Comparison of ENCODE assay signal across 20 mouse cellular contexts in the genomic region with DNA sequence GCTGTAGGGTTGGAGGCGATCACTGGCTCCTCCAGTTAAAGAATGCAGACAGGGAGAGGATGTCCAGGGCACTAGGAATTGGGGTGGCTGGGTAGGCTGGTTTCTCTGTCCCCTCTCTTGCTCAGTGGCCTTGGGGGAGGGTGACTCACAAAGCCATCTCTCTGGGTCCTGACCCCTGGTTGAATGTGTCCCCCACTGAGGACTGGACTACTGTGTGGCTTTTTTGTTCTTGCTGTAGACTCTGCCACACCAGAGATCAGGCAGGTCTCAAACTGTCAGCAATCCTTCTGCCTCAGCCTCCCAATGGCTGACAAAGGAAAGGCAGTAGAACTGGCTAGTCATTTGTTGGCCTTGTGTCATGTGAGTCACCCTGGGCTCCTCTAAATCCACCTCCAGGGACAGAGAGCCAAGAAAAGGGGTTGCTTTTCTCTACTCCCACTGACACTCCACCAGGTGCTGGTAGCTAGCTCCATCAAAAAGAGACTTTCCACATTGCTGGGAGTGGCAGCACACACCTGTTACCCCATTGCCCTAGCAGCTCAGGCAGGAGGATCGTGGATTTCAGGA. TPM values are rescaled to one million over a fixed set of nuclear protein-coding genes. Genes with fewer than 3 reads are reported as not detected.
DNase-seq lines count a peak whose midpoint lies in the region; ATAC-seq lines count a peak whose summit lies in the region.
"Had no signal": no experiment of that assay in that cellular context is flagged by ENCODE, and none has a peak within 500 bp of the region (broad histone marks: within the 10 kb centered on the region; RNA-seq: fewer than 3 reads in every experiment).

No protein-coding gene starts in this region.

- no peak overlapping the region for H3K4me2 ChIP-seq in forebrain, embryonic 13.5 days
- no peak overlapping the region for H3K4me2 ChIP-seq in heart, embryonic 15.5 days
- H3K4me2 ChIP-seq: hindbrain, embryonic 15.5 days; kidney, embryonic 15.5 days; liver, embryonic 13.5 days; lung, embryonic 15.5 days; midbrain, embryonic 13.5 days; neural tube, embryonic 15.5 days had no signal

- peaks cover 18% of the 10 kb centered on the region for H3K9me3 ChIP-seq in forebrain, embryonic 10.5 days
- no peaks in the 10 kb centered on the region for H3K9me3 ChIP-seq in forebrain, embryonic 13.5 days (replicated peaks)
- H3K9me3 ChIP-seq in heart, embryonic 15.5 days (replicated peaks): no peaks in the 10 kb centered on the region
- H3K9me3 ChIP-seq: hindbrain, embryonic 15.5 days; lung, embryonic 15.5 days; midbrain, embryonic 13.5 days; neural tube, embryonic 15.5 days had no signal

- H3K27me3 ChIP-seq in forebrain, embryonic 10.5 days (ENCODE audit: poor library complexity, severe bottlenecking): peaks cover 88% of the 10 kb centered on the region
- peaks cover 44% of the 10 kb centered on the region for H3K27me3 ChIP-seq in forebrain, embryonic 13.5 days
- peaks cover 63% of the 10 kb centered on the region for H3K27me3 ChIP-seq in heart, embryonic 15.5 days

- peaks cover 64% of the 10 kb centered on the region for H3K4me1 ChIP-seq in forebrain, embryonic 10.5 days
- H3K4me1 ChIP-seq in forebrain, embryonic 13.5 days: peaks cover 11% of the 10 kb centered on the region
- H3K4me1 ChIP-seq in heart, embryonic 15.5 days (replicated peaks): peaks cover 33% of the 10 kb centered on the region

- WGBS in forebrain, embryonic 10.5 days: 62% methylated on average over 2 of the region's 2 CpGs
- 73% methylated on average over 2 of the region's 2 CpGs for WGBS in forebrain, embryonic 13.5 days
- 58% methylated on average over 2 of the region's 2 CpGs for WGBS in heart, embryonic 15.5 days

- no peak overlapping the region for H3K9ac ChIP-seq in forebrain, embryonic 13.5 days
- no peak overlapping the region for H3K9ac ChIP-seq in heart, embryonic 15.5 days
- H3K9ac ChIP-seq: hindbrain, embryonic 15.5 days; kidney, embryonic 15.5 days; liver, embryonic 13.5 days; lung, embryonic 15.5 days; midbrain, embryonic 13.5 days; neural tube, embryonic 15.5 days had no signal

- H3K36me3 ChIP-seq in forebrain, embryonic 10.5 days (replicated peaks): peaks cover 16% of the 10 kb centered on the region
- 0 out of 2 replicates have a peak, but pooled peaks cover 3% of the 10 kb centered on the region for H3K36me3 ChIP-seq in forebrain, embryonic 13.5 days (ENCODE audit: poor library complexity, severe bottlenecking)
- H3K36me3 ChIP-seq in heart, embryonic 15.5 days: no peaks in the 10 kb centered on the region
- H3K36me3 ChIP-seq: kidney, embryonic 15.5 days; liver, embryonic 13.5 days; lung, embryonic 15.5 days; midbrain, embryonic 13.5 days had no signal

- no peak for DNase-seq in forebrain, embryonic 10.5 days (ENCODE audit: extremely low spot score, low spot score)
- no peak for DNase-seq in heart, adult 11 months
- DNase-seq in NIH3T3 (ENCODE audit: low read depth): peak; percentile 48
- DNase-seq in adrenal gland, postnatal 36 days: peak; percentile 68
- DNase-seq in right cerebral cortex, postnatal 10 days (ENCODE audit: low spot score in 2 of 2): no peak
- DNase-seq: layer of hippocampus, postnatal 36 days; left cerebral cortex, postnatal 4 days; liver, embryonic 13.5 days; thymus, postnatal 25 days had no signal

- 0 out of 2 replicates have a peak overlapping the region, but pooled peaks have one; percentile 20 for H3K27ac ChIP-seq in forebrain, embryonic 10.5 days
- H3K27ac ChIP-seq in forebrain, embryonic 13.5 days: no peak overlapping the region
- peak overlapping the region; percentile 69 for H3K27ac ChIP-seq in heart, embryonic 15.5 days
- H3K27ac ChIP-seq: hindbrain, embryonic 15.5 days; kidney, embryonic 15.5 days; liver, embryonic 13.5 days; lung, embryonic 15.5 days; macrophage; midbrain, embryonic 13.5 days; neural tube, embryonic 15.5 days had no signal

- no peak for ATAC-seq in forebrain, embryonic 13.5 days
- ATAC-seq in heart, embryonic 15.5 days (replicated peaks; ENCODE audit: insufficient number of reproducible peaks, insufficient read depth, low FRiP score, low read depth): peak; percentile 14; the same call in 1 of the 2 replicates
- ATAC-seq: intestine, embryonic 16.5 days; midbrain, embryonic 13.5 days had no signal

- H3K4me3 ChIP-seq in forebrain, embryonic 10.5 days: no peak overlapping the region
- H3K4me3 ChIP-seq in forebrain, embryonic 13.5 days: no peak overlapping the region
- H3K4me3 ChIP-seq in heart, embryonic 15.5 days: no peak overlapping the region
- H3K4me3 ChIP-seq: hindbrain, embryonic 15.5 days; kidney, embryonic 15.5 days; liver, embryonic 13.5 days; lung, embryonic 15.5 days; midbrain, embryonic 13.5 days; neural tube, embryonic 15.5 days had no signal

RNA-seq across cellular contexts. Expression of gene Lingo3, which starts 5.4 kb away (rescaled TPM):
- 1.5 and 2.0 TPM in 2 replicates for polyA plus RNA-seq in forebrain, embryonic 10.5 days (2016; fragmentation: Nextera tagmentation; extraction: Ambion mirVana)
- polyA plus RNA-seq in forebrain, embryonic 13.5 days (2015; fragmentation: Nextera tagmentation; extraction: Ambion mirVana): 1.7 and 2.0 TPM in 2 replicates
- polyA plus RNA-seq in heart, embryonic 15.5 days (2015; fragmentation: Nextera tagmentation; extraction: Ambion mirVana): 0.29 and 0.43 TPM in 2 replicates
- 1 to 10 TPM; 5.8 TPM for total RNA-seq in adrenal gland, postnatal 36 days (2021)
- polyA plus RNA-seq: gonadal fat pad, adult 2 months; liver, embryonic 13.5 days; macrophage had no signal

RNA-seq across cellular contexts. Expression of gene Oaz1, which starts 12.0 kb away (rescaled TPM):
- 2,273 and 2,281 TPM in 2 replicates for polyA plus RNA-seq in forebrain, embryonic 10.5 days (2016; fragmentation: Nextera tagmentation; extraction: Ambion mirVana)
- 1,581 and 1,699 TPM in 2 replicates for polyA plus RNA-seq in forebrain, embryonic 13.5 days (2015; fragmentation: Nextera tagmentation; extraction: Ambion mirVana)
- 1,772 and 2,077 TPM in 2 replicates for polyA plus RNA-seq in heart, embryonic 15.5 days (2015; fragmentation: Nextera tagmentation; extraction: Ambion mirVana)
- total RNA-seq in adrenal gland, postnatal 36 days (2021): 1,000 to 10,000 TPM in 1 of 2 experiments, 100 to 1,000 TPM in 1; 923 to 1,039 TPM

RNA-seq across cellular contexts. Expression of gene Lsm7, which starts 16.6 kb away (rescaled TPM):
- polyA plus RNA-seq in forebrain, embryonic 10.5 days (2016; fragmentation: Nextera tagmentation; extraction: Ambion mirVana): 351 and 360 TPM in 2 replicates
- polyA plus RNA-seq in forebrain, embryonic 13.5 days (2015; fragmentation: Nextera tagmentation; extraction: Ambion mirVana): 291 and 325 TPM in 2 replicates
- 153 and 154 TPM in 2 replicates for polyA plus RNA-seq in heart, embryonic 15.5 days (2015; fragmentation: Nextera tagmentation; extraction: Ambion mirVana)
- total RNA-seq in adrenal gland, postnatal 36 days (2021): 10 to 100 TPM; 26.6 to 36.8 TPM

RNA-seq across cellular contexts. Expression of gene Sppl2b, which starts 16.6 kb away (rescaled TPM):
- polyA plus RNA-seq in forebrain, embryonic 10.5 days (2016; fragmentation: Nextera tagmentation; extraction: Ambion mirVana): 43.9 and 44.9 TPM in 2 replicates
- 40.1 and 45.3 TPM in 2 replicates for polyA plus RNA-seq in forebrain, embryonic 13.5 days (2015; fragmentation: Nextera tagmentation; extraction: Ambion mirVana)
- polyA plus RNA-seq in heart, embryonic 15.5 days (2015; fragmentation: Nextera tagmentation; extraction: Ambion mirVana): 23.1 and 32.5 TPM in 2 replicates
- total RNA-seq in adrenal gland, postnatal 36 days (2021): 10 to 100 TPM; 28.1 to 30.3 TPM

RNA-seq across cellular contexts. Expression of gene Jsrp1, which starts 25.1 kb away (rescaled TPM):
- polyA plus RNA-seq in forebrain, embryonic 10.5 days (2016; fragmentation: Nextera tagmentation; extraction: Ambion mirVana): 0.40 and 0.65 TPM in 2 replicates
- 0.26 TPM in 1 of 2 replicates, not detected in the other for polyA plus RNA-seq in forebrain, embryonic 13.5 days (2015; fragmentation: Nextera tagmentation; extraction: Ambion mirVana)
- 4.0 and 5.1 TPM in 2 replicates for polyA plus RNA-seq in heart, embryonic 15.5 days (2015; fragmentation: Nextera tagmentation; extraction: Ambion mirVana)
- 1 to 10 TPM; 4.7 to 7.2 TPM for total RNA-seq in adrenal gland, postnatal 36 days (2021)
- polyA plus RNA-seq: large intestine, adult 2 months; macrophage had no signal

Comparison
In these comparisons a context has a peak if more than half of its experiments do, and no peak if none do; other contexts are left out.
1. DNase-seq: peak in NIH3T3 (single experiment) and adrenal gland, postnatal 36 days (2 of 2); none in forebrain, embryonic 10.5 days (single experiment), heart, adult 11 months (single experiment) and right cerebral cortex, postnatal 10 days (0 of 2).